Mouse (Mus musculus) kidney, postnatal 14 days (tissue): Measurements from ENCODE around the gene Gpx1.

Experiments
- DNase-seq: peaks from one replicate; pipeline ENCODE4 v3.0.0; 2022; ENCODE audit warnings: mixed read lengths

Gpx1 gene

GRCm38 (mm10) chr9:108340258-108341138 is 1.8 kb downstream of the Gpx1 start:
- DNase-seq: peak; percentile 17

DNA sequence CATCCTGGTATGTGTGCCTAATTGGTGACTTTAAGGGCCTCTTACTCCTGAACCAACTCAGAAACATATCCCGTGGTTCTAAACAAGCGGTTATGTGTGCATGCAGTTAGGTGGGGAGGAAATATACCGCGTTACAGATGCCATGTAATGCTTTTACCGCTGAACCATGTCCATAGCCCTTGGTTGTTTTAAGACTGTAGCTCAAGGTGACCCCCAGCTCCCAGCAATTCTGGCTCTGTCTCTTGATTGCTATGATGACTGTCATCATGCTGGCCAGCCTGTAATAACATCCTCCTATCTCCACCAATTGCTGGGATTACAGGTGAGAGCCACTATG is 2.4 kb downstream of the Gpx1 start:
- no peak for DNase-seq

- DNase-seq: peak; percentile 37
Measured at GRCm38 (mm10) chr9:108341801-108342200, 3.1 kb downstream of the Gpx1 start.

- peak; percentile 75 for DNase-seq
Measured at GRCm38 (mm10) chr9:108342301-108342831, 3.7 kb downstream of the Gpx1 start.

GRCm38 (mm10) chr9:108343331-108343730 is 4.6 kb downstream of the Gpx1 start:
- DNase-seq: no peak

- DNase-seq: no peak
Measured at GRCm38 (mm10) chr9:108343835-108344234, 5.1 kb downstream of the Gpx1 start.

DNA sequence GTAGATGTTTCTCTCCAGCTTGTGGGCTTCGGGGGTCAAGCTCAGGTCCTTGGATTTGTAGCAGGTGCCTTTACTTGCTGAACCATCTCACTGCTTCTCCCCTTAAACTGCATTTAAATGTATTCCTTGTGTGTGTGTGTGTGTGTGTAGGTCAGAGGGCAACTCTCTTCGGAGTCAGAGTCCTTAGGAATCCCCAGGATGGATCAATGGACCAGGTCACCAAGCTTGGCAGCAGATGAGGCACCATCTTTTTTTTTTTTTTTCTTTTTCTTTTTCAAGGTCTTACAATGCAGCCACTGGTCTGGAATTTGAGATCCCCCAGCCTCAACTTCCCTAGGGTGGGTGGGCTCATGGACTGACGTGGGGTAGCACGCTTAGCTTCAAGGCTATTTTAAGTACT is 5.8 kb downstream of the Gpx1 start:
- no peak for DNase-seq

DNA sequence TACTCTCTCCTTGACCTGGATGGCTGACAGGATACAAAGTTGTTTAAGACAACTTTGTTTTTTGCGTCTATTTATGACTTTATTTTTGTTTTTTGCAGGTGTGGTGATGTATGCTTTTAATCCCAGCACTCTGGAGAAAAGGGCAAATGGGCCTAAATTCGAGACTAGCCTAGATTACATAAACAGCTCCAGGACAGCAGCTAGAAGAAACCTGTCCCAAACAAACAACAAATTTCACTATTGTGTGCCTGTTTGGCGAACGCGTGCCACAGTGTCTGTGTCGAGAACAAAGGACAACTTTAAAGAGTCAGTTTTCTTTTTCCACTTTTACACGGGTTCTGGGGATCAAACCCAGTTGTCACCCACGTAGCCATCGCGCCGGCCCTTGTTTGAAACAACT is 8.3 kb downstream of the Gpx1 start:
- DNase-seq: no peak

GRCm38 (mm10) chr9:108347540-108348289 is 9.0 kb downstream of the Gpx1 start, which contains the start of gene Usp4:
TSS of gene Usp4 (plus strand) at chr9:108347853.
- peak; percentile 96 for DNase-seq

DNA sequence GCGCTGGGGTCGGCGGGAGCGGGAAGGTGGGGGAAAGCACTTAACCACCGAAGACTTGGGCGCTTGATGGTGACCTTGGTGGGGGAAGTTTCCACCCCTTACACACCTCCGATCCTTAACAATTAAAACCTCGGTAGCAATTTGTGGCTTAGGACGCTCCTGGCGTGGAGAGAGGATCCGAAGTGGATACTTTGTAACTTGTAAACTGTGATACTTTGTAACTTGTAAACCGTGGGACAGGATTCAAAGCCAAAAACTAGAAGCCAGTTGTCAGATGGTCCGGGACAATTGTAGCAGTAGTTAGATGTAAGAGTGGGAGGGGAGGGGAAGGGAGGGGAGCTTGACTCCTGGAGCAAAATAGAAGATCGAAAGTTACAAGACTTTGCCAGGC is 9.6 kb downstream of the Gpx1 start:
- DNase-seq: no peak

DNA sequence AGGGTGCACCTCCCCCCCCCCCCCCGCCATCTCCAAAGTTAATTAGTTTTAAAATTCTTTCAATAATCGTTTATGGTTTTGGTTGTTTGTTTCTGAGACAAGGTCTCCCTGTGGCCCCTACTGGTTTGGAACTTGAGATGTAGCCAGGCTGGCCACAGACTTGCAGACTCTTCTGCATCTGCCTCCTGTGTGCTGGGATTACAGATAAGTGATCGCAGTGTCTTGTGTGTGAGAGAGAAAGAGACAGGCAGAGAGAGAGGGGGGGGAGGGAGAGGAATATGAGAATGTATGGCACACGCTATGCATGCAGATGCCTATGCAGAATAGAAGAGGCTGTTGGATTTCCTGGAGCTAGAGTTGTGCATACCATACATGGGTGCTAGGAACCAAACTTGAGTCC is 11.0 kb downstream of the Gpx1 start:
- no peak for DNase-seq

DNA sequence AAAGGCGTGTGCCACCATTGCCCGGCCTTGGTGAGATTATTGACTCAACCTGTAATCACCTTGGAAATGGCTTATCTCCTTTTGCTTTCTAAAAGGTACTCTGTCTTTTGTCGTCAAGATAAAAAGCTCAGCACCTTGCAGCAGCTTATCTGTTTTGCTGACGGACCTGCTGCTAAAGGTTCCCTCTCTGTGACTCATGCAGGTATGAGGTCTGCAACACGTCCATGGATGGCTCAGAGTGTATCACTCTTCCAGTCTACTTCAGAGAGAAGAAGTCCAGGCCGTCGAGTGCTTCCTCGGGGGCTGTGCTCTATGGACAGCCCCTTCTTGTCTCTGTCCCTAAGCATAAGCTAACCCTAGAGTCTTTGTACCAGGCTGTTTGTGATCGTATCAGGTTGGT is 39.5 kb downstream of the Gpx1 start:
- no peak for DNase-seq

- no peak for DNase-seq
Measured at GRCm38 (mm10) chr9:108378736-108379135, 40.0 kb downstream of the Gpx1 start.

DNA sequence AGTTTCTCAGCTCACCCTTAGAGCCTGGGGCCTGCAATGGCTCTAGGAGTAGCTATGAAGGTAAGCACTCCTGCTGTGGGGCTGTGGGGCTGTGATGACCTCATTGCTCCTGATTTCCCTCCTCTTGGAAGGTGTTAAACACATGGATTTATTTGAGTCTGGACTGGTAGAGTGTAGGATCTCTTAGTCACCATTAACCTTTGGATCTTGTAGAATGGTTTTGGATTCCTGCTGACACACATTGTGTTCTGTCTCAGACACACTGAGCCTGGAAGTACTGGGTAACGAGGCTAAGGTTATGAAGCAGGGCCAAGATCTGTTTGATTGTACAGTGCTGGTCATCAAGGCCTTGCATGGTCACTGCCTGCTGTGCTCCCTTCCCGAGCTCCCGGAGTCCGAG is 40.6 kb downstream of the Gpx1 start:
- no peak for DNase-seq

GRCm38 (mm10) chr9:108381382-108381781 is 42.7 kb downstream of the Gpx1 start:
- no peak for DNase-seq

DNA sequence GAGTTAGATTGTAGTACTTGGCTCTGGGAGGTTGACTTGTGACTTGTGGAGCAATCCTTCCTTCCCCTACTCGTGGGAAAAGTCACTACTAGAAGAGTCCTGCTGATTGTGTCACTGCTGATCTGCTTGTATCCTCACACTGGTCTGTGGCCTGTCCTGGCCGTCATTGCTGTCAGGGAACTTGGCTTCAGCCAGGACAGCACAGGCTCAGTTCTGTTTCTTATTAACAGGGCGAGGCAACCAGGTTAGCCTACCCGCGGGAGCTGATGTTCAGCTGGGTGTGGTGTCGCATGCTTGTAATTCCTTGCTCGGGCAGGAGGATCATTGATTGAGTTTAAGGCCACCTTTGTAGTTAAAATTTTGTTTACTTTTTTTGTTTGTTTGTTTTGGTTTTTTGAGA is 46.3 kb downstream of the Gpx1 start:
- peak; percentile 61 for DNase-seq

DNA sequence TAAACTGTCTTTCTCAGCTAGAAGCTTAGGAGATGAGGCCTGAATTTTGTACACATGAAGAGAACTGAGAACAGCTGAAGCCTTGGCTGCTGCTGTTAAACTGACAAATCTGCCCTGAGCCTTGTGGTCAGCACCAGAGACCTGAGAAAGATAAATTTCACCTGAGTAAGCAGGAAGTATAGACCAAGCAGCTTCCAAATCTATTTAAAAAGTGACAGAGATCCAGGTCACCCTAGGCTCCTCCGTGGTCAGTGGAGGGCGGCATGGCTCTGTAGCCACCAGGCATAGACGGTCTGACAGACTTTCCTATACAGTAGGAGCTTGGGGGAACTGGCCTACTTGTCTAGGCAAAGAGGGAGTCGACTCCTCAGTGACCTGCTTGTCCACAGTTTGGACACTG is 48.1 kb downstream of the Gpx1 start:
- no peak for DNase-seq

DNA sequence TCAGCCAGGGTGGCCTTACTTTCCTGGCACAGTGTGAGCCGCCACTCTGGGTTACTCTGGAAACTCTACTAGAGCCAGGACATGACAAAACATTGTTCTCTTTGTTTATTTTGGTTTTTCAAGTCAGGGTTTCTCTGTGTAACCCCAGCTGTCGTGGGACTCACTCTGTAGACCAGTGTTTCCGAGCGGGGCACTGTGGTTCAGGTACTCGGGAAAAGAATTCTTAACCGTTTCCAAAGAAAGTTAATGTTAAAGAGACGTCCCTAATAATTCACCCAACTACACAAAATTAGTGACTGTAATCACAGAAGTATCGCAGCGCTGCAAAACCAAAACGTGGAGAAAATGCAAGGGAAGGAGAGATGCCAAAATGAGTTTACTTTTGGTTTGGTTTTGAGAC is 49.9 kb downstream of the Gpx1 start:
- no peak for DNase-seq

DNA sequence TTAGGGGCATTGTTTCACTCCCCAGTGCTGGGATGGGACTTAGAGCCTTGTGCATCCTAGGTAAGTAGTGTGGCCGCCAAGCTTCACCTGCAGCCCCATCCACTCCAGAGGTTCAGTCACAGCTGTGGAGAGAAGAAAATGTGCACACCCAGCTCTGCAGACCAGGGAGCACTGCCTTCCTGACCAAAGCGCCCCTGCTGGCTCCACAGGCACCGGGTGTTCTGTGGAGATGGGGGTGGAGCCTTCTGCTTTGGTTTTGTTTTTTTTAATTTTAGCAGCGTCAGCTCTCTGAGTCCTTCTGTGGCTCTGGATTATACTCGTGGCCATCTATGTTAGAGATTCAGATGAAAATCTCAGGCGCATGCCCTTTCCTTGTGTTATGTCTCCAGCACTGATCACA is 50.5 kb downstream of the Gpx1 start:
- DNase-seq: peak; percentile 28
